Mouse (Mus musculus) stomach, postnatal 0 days (tissue): ENCODE results near the gene Myo18b.

ENCODE experiments used
- CTCF ChIP-seq: IDR thresholded peaks from 2 replicates; pipeline ENCODE4 v1.5.1; 2016; ENCODE audit warnings: antibody characterized with exemption, low read depth, mild to moderate bottlenecking, moderate library complexity
- EP300 ChIP-seq: optimal IDR thresholded peaks from 2 replicates; pipeline ENCODE3; 2016; ENCODE audit warnings: antibody characterized with exemption

- no peak for TF ChIP-seq CTCF
- TF ChIP-seq EP300: no peak
These were observed 240.6 kb downstream of the Myo18b start for GRCm38 (mm10) chr5:112655529-112655928.
